Mouse (Mus musculus): Measurements from ENCODE around the gene A630076J17Rik. TPM values are rescaled to one million over a fixed set of nuclear protein-coding genes. Genes with fewer than 3 reads are reported as not detected.

The A630076J17Rik gene
- total and polyA plus RNA-seq, 3 experiments = not detected

DNA sequence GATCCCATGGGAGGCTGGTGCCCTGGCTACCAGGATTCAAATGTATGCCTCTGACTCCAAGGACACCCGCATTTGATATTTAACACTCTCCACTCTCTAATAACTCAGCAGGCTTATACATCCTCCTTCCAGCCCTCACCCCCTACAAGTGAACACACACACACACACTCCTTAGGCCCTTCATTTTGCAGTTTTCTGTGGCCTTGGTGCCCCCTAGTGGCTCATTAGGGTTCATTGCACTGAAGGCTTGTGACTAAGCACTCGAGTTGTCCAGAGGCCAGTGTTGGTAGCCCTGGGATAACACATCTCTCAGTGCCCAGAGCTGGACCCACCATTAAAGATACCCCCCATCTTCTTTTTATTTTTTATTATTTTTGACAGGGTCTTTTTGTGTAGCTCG, 43.4 kb downstream of the A630076J17Rik start:
- TF ChIP-seq TCF12 (IDR thresholded peaks at IDR 0.05; ENCODE audit: low read depth, low read length) = no peak
- TF ChIP-seq GATA1 (IDR thresholded peaks at IDR 0.05; ENCODE audit: low read depth, low read length) = no peak
- TF ChIP-seq SIN3A (IDR thresholded peaks at IDR 0.05; ENCODE audit: low read length) = no peak
- TF ChIP-seq TAL1 (IDR thresholded peaks at IDR 0.05; ENCODE audit: low read length) = no peak
- no peak for TF ChIP-seq NRF1 (IDR thresholded peaks at IDR 0.05; ENCODE audit: insufficient read depth, low read depth, low read length, poor library complexity, severe bottlenecking)
- TF ChIP-seq POLR2AphosphoS2 (IDR thresholded peaks at IDR 0.05; ENCODE audit: low read length) = no peak
- peak; percentile 43; the same call in 1 of the 2 replicates for TF ChIP-seq ZC3H11A (IDR thresholded peaks at IDR 0.05; ENCODE audit: low read depth, low read length)
- TF ChIP-seq MXI1 (IDR thresholded peaks at IDR 0.05; ENCODE audit: low read depth, low read length) = no peak
- TF ChIP-seq ZMIZ1 (IDR thresholded peaks at IDR 0.05; ENCODE audit: low read depth, low read length) = no peak
- TF ChIP-seq CHD2 (IDR thresholded peaks at IDR 0.05; ENCODE audit: low read length) = no peak
- no peak for TF ChIP-seq USF1 (IDR thresholded peaks at IDR 0.05; ENCODE audit: low read depth, low read length)
- TF ChIP-seq TBP (IDR thresholded peaks at IDR 0.05; ENCODE audit: low read depth, low read length) = no peak
- TF ChIP-seq MYC (IDR thresholded peaks at IDR 0.05; ENCODE audit: low read depth, low read length) = no peak
- no peak for TF ChIP-seq RCOR1 (IDR thresholded peaks at IDR 0.05; ENCODE audit: low read depth, low read length)
- no peak for TF ChIP-seq ZNF384 (IDR thresholded peaks at IDR 0.05; ENCODE audit: low read depth, low read length)
- TF ChIP-seq MEF2A (IDR thresholded peaks at IDR 0.05; ENCODE audit: extremely low read depth, insufficient replicate concordance, low read depth, low read length, poor library complexity, severe bottlenecking) = no peak
- no peak for TF ChIP-seq JUND (IDR thresholded peaks at IDR 0.05; ENCODE audit: low read depth, low read length)
- no peak for TF ChIP-seq MAFK (IDR thresholded peaks at IDR 0.05; ENCODE audit: borderline replicate concordance, low read depth, low read length)
- TF ChIP-seq ZKSCAN1 (IDR thresholded peaks at IDR 0.05; ENCODE audit: low read depth, low read length) = no peak
- TF ChIP-seq POLR2AphosphoS5 (IDR thresholded peaks at IDR 0.05; ENCODE audit: borderline replicate concordance, low read depth, low read length) = no peak
- TF ChIP-seq SMC3 (IDR thresholded peaks at IDR 0.05; ENCODE audit: low read depth, low read length) = peak; percentile 78
- TF ChIP-seq NELFE (IDR thresholded peaks at IDR 0.05; ENCODE audit: low read depth, low read length) = no peak
- TF ChIP-seq ELF1 (IDR thresholded peaks at IDR 0.05; ENCODE audit: low read depth, low read length) = no peak
- no peak for TF ChIP-seq MAX (IDR thresholded peaks at IDR 0.05; ENCODE audit: low read length)
- TF ChIP-seq MAZ (IDR thresholded peaks at IDR 0.05; ENCODE audit: low read depth, low read length) = no peak
- no peak for TF ChIP-seq CHD1 (IDR thresholded peaks at IDR 0.05; ENCODE audit: low read depth, low read length)
- no peak for TF ChIP-seq HCFC1 (IDR thresholded peaks at IDR 0.05; ENCODE audit: low read depth, low read length)
- no peak for TF ChIP-seq BHLHE40 (IDR thresholded peaks at IDR 0.05; ENCODE audit: borderline replicate concordance, low read depth, low read length)
- TF ChIP-seq MYB (IDR thresholded peaks at IDR 0.05; ENCODE audit: low read depth, low read length) = no peak
- peak; percentile 75 to 88 (median 81) for TF ChIP-seq CTCF (IDR thresholded peaks at IDR 0.05 in 2 of 3, conservative IDR thresholded peaks at IDR 0.05 in 1 of 3; ENCODE audit: control insufficient read depth in 1 of 3, insufficient read depth in 1 of 3, low read depth in 2 of 3, low read length in 3 of 3, poor library complexity in 1 of 3, severe bottlenecking in 1 of 3)
- peak; percentile 79 for TF ChIP-seq RAD21 (IDR thresholded peaks at IDR 0.05; ENCODE audit: low read depth, low read length)
- TF ChIP-seq ETS1 (IDR thresholded peaks at IDR 0.05; ENCODE audit: low read depth, low read length) = no peak
- Histone ChIP-seq H3K27me3 (ENCODE audit: control insufficient read depth in 1 of 2, insufficient read depth in 2 of 2, low read length in 2 of 2) (no peaks in the 10 kb centered on the region; a peak in 1 of 4 replicates), H3K9ac (ENCODE audit: control insufficient read depth, low read depth, low read length, poor library complexity, severe bottlenecking) (no peak overlapping the region), H3K4me3 (ENCODE audit: control insufficient read depth in 1 of 2, insufficient read depth in 1 of 2, low read depth in 2 of 2, low read length in 2 of 2) (no peak overlapping the region), H3K79me2 (ENCODE audit: control insufficient read depth, insufficient read depth, low read length, poor library complexity) (no peaks in the 10 kb centered on the region), H3K36me3 (ENCODE audit: control insufficient read depth in 1 of 2, insufficient read depth in 2 of 2, low read length in 2 of 2) (peaks cover 0 to 2% of the 10 kb centered on the region in 2 experiments; a peak in 1 of 4 replicates), H3K9me3 (replicated peaks; ENCODE audit: insufficient read depth, low read length) (no peaks in the 10 kb centered on the region), H3K4me1 (ENCODE audit: control insufficient read depth in 1 of 2, insufficient read depth in 2 of 2, low read length in 2 of 2) (0 out of 4 replicates have a peak, but pooled peaks cover 0 to 3% of the 10 kb centered on the region in 2 experiments), H3K27ac (ENCODE audit: control insufficient read depth, low read depth, low read length) (no peak overlapping the region)
- peak; percentile 80 for DNase-seq (ENCODE audit: low read depth, low spot score)
